11 mouse cellular contexts compared by ENCODE assay signal in genomic region chr3:133154683-133155082, GRCm38 (mm10).
A peak's percentile ranks its signal among the peaks of the same experiment; 100 is the strongest.
DNase-seq lines count a peak whose midpoint lies in the region; ATAC-seq lines count a peak whose summit lies in the region.
"Had no signal": no experiment of that assay in that cellular context is flagged by ENCODE, and none has a peak within 500 bp of the region (broad histone marks: within the 10 kb centered on the region; RNA-seq: fewer than 3 reads in every experiment).

No protein-coding gene starts in this region.

- peak; percentile 13 for DNase-seq in embryo, embryonic 10.5 days (ENCODE audit: low spot score)
- no peak for DNase-seq in embryo, embryonic 10 days (ENCODE audit: low spot score)
- DNase-seq in left cerebral cortex, adult 18-20 months (ENCODE audit: low spot score in 2 of 2): peak; percentile 13 to 27
- no peak for DNase-seq in left cerebral cortex, postnatal 4 days
- peak; percentile 18 to 30 for DNase-seq in left cerebral cortex, postnatal 36 days (ENCODE audit: low spot score in 2 of 2)
- peak; percentile 63 to 74 for DNase-seq in right cerebral cortex, postnatal 10 days (ENCODE audit: low spot score in 2 of 2)
- no peak for DNase-seq in adrenal gland, adult (ENCODE audit: inconsistent age in 2 of 2, low spot score in 1 of 2)
- DNase-seq: cerebellum, adult 9-10 months; heart, adult 2 months; heart, postnatal 4 days had no signal

- ATAC-seq in activated CD4-positive, CD25-positive, alpha-beta regulatory T cell, adult 4 months: no peak

- intact Hi-C loops in left cerebral cortex, postnatal 4 days (cut with DNase I): no loop called here
- intact Hi-C loops in left cerebral cortex, postnatal 36 days (cut with DNase I): no loop called here

Comparison
In these comparisons a context has a peak if more than half of its experiments do, and no peak if none do; other contexts are left out.
1. DNase-seq: peak in embryo, embryonic 10.5 days (single experiment), left cerebral cortex, adult 18-20 months (2 of 2), left cerebral cortex, postnatal 36 days (2 of 2) and right cerebral cortex, postnatal 10 days (2 of 2); none in embryo, embryonic 10 days (single experiment), left cerebral cortex, postnatal 4 days (single experiment) and adrenal gland, adult (0 of 2).